Mouse (Mus musculus): ENCODE data around the gene Grik5. TPM values are rescaled to one million over a fixed set of nuclear protein-coding genes. Genes with fewer than 3 reads are reported as not detected.

Grik5 gene
- polyA plus RNA-seq, 2 experiments, result 11.8 to 84.9 TPM

DNA sequence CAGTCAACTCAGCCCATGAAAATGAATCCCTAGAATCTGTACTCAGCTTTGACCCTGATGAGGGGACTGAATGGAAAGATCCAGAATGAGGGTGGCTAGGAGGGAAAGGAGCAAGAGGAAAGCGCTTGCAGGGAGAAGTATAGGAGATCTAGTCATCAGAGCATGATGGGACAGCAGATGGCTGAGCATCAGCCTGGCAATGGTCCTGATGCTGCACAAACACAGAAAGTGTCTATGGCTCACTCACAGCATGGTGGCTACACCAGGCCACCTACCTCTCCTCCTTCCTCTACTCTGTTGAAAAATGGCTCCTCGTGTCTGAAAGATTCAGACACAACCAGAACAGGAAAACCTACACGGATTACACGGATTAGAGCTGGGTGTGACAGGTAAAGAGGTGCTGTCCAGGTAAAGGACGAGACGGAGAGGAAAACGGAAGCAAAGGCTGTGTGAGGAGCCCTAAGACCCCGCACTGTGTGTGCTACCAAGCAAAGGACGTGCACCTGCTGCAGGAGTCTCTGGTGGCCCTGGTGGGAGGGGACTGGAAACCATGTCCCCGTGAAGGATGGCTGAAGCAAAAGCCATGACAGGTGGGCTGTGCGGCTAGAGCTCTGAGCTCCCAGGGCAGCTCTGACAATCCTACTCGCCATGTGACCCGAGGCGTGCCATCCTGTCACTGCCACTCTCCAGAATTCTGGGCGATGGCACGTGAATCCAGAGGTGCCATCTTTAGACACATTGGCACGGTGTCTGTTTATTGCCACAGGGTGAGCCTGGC, 40.2 kb upstream of the Grik5 start:
- ATAC-seq (ENCODE audit: low FRiP score, low read depth) (no peak), DNase-seq (ENCODE audit: low spot score) (no peak)
- H3K9ac ChIP-seq (ENCODE audit: low read depth, low read length, severe bottlenecking), result no peak overlapping the region
- H3K9me3 ChIP-seq (ENCODE audit: control insufficient read depth, low read length), result no peaks in the 10 kb centered on the region
- 82% methylated on average over 17 of the region's 17 CpGs for WGBS
- H3K4me3 ChIP-seq (replicated peaks; ENCODE audit: low read length), result no peak overlapping the region
- H3K4me1 ChIP-seq (ENCODE audit: control insufficient read depth, insufficient read depth, low read length), result no peaks in the 10 kb centered on the region
- H3K36me3 ChIP-seq (ENCODE audit: control insufficient read depth, insufficient read depth, low read length), result no peaks in the 10 kb centered on the region
- 0 out of 2 replicates have a peak, but pooled peaks cover 5% of the 10 kb centered on the region for H3K27me3 ChIP-seq (ENCODE audit: control insufficient read depth, insufficient read depth, low read length)
- H3K4me2 ChIP-seq (replicated peaks; ENCODE audit: low read depth, low read length, severe bottlenecking), result no peak overlapping the region
- H3K27ac ChIP-seq (replicated peaks; ENCODE audit: low read depth, low read length), result no peak overlapping the region
- TF ChIP-seq POLR2A (IDR thresholded peaks at IDR 0.05; ENCODE audit: borderline replicate concordance, extremely low read depth, insufficient read depth, insufficient read length), result no peak

- Histone ChIP-seq H3K27me3 (ENCODE audit: control insufficient read depth, insufficient read depth, low read length) (0 out of 2 replicates have a peak, but pooled peaks cover 4% of the 10 kb centered on the region), H3K4me3 (replicated peaks; ENCODE audit: low read length) (no peak overlapping the region), H3K9ac (ENCODE audit: low read depth, low read length, severe bottlenecking) (no peak overlapping the region), H3K27ac (replicated peaks; ENCODE audit: low read depth, low read length) (no peak overlapping the region), H3K4me1 (ENCODE audit: control insufficient read depth, insufficient read depth, low read length) (no peaks in the 10 kb centered on the region), H3K4me2 (replicated peaks; ENCODE audit: low read depth, low read length, severe bottlenecking) (no peak overlapping the region), H3K36me3 (ENCODE audit: control insufficient read depth, insufficient read depth, low read length) (no peaks in the 10 kb centered on the region), H3K9me3 (ENCODE audit: control insufficient read depth, low read length) (no peaks in the 10 kb centered on the region)
- no peak for ATAC-seq (ENCODE audit: low FRiP score, low read depth)
- 89% methylated on average over 9 of the region's 9 CpGs for WGBS
- no peak for TF ChIP-seq POLR2A (IDR thresholded peaks at IDR 0.05; ENCODE audit: borderline replicate concordance, extremely low read depth, insufficient read depth, insufficient read length)
- no peak for DNase-seq (ENCODE audit: low spot score)
Observed at GRCm38 (mm10) chr7:25110336-25110735, 38.2 kb upstream of the Grik5 start.

DNA sequence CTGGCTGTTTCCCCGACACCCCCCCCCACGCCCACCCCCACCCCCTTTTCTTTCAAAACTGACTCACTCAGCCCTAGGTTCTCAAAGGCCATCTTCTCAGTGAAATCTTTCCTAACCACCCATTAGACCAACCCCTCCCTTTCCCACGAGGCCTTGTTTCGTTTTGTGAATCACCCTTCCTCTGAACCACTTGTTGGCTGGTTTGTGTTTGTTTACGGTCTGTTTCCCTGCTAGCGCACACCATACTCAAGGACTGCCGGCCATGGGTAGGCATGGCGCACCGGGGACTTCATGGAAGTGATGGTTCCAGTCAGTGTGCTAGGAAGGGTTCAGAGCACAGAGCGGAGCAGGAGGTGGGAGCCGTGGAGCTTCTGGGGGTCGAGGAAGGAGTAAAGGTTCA, 37.2 kb upstream of the Grik5 start:
- Histone ChIP-seq H3K27me3 (ENCODE audit: control insufficient read depth, insufficient read depth, low read length) (no peaks in the 10 kb centered on the region), H3K27ac (replicated peaks; ENCODE audit: low read depth, low read length) (no peak overlapping the region), H3K9me3 (ENCODE audit: control insufficient read depth, low read length) (no peaks in the 10 kb centered on the region), H3K9ac (ENCODE audit: low read depth, low read length, severe bottlenecking) (no peak overlapping the region), H3K4me3 (replicated peaks; ENCODE audit: low read length) (no peak overlapping the region), H3K36me3 (ENCODE audit: control insufficient read depth, insufficient read depth, low read length) (no peaks in the 10 kb centered on the region), H3K4me1 (ENCODE audit: control insufficient read depth, insufficient read depth, low read length) (no peaks in the 10 kb centered on the region), H3K4me2 (replicated peaks; ENCODE audit: low read depth, low read length, severe bottlenecking) (no peak overlapping the region)
- 76% methylated on average over 12 of the region's 12 CpGs for whole genome bisulfite sequencing
- ATAC-seq (ENCODE audit: low FRiP score, low read depth) (no peak), DNase-seq (ENCODE audit: low spot score) (no peak)
- no peak for TF ChIP-seq POLR2A (IDR thresholded peaks at IDR 0.05; ENCODE audit: borderline replicate concordance, extremely low read depth, insufficient read depth, insufficient read length)

GRCm38 (mm10) chr7:25106790-25107502, 34.8 kb upstream of the Grik5 start:
- H3K27me3 ChIP-seq (ENCODE audit: control insufficient read depth, insufficient read depth, low read length), result no peaks in the 10 kb centered on the region
- no peak overlapping the region for H3K27ac ChIP-seq (replicated peaks; ENCODE audit: low read depth, low read length)
- TF ChIP-seq POLR2A (IDR thresholded peaks at IDR 0.05; ENCODE audit: borderline replicate concordance, extremely low read depth, insufficient read depth, insufficient read length), result no peak
- ATAC-seq (ENCODE audit: low FRiP score, low read depth), result no peak
- H3K36me3 ChIP-seq (ENCODE audit: control insufficient read depth, insufficient read depth, low read length), result no peaks in the 10 kb centered on the region
- no peak overlapping the region for H3K4me3 ChIP-seq (replicated peaks; ENCODE audit: low read length)
- no peak overlapping the region for H3K9ac ChIP-seq (ENCODE audit: low read depth, low read length, severe bottlenecking)
- no peaks in the 10 kb centered on the region for H3K9me3 ChIP-seq (ENCODE audit: control insufficient read depth, low read length)
- H3K4me1 ChIP-seq (ENCODE audit: control insufficient read depth, insufficient read depth, low read length), result no peaks in the 10 kb centered on the region
- 54% methylated on average over 16 of the region's 17 CpGs for WGBS
- no peak overlapping the region for H3K4me2 ChIP-seq (replicated peaks; ENCODE audit: low read depth, low read length, severe bottlenecking)
- DNase-seq (ENCODE audit: low spot score), result no peak

GRCm38 (mm10) chr7:25105411-25106160, 33.4 kb upstream of the Grik5 start:
- H3K4me3 ChIP-seq (replicated peaks; ENCODE audit: low read length), result no peak overlapping the region
- no peak overlapping the region for H3K27ac ChIP-seq (replicated peaks; ENCODE audit: low read depth, low read length)
- no peak overlapping the region for H3K9ac ChIP-seq (ENCODE audit: low read depth, low read length, severe bottlenecking)
- H3K4me2 ChIP-seq (replicated peaks; ENCODE audit: low read depth, low read length, severe bottlenecking), result no peak overlapping the region
- H3K27me3 ChIP-seq (ENCODE audit: control insufficient read depth, insufficient read depth, low read length), result no peaks in the 10 kb centered on the region
- ATAC-seq (ENCODE audit: low FRiP score, low read depth), result peak; percentile 53; the same call in 1 of the 2 replicates
- H3K36me3 ChIP-seq (ENCODE audit: control insufficient read depth, insufficient read depth, low read length), result no peaks in the 10 kb centered on the region
- DNase-seq (ENCODE audit: low spot score), result peak; percentile 58
- H3K4me1 ChIP-seq (ENCODE audit: control insufficient read depth, insufficient read depth, low read length), result no peaks in the 10 kb centered on the region
- WGBS, result 26% methylated on average over 17 of the region's 17 CpGs
- TF ChIP-seq POLR2A (IDR thresholded peaks at IDR 0.05; ENCODE audit: borderline replicate concordance, extremely low read depth, insufficient read depth, insufficient read length), result no peak
- no peaks in the 10 kb centered on the region for H3K9me3 ChIP-seq (ENCODE audit: control insufficient read depth, low read length)
